Mouse (Mus musculus): ENCODE data around the gene Rasgrp1.

DNA sequence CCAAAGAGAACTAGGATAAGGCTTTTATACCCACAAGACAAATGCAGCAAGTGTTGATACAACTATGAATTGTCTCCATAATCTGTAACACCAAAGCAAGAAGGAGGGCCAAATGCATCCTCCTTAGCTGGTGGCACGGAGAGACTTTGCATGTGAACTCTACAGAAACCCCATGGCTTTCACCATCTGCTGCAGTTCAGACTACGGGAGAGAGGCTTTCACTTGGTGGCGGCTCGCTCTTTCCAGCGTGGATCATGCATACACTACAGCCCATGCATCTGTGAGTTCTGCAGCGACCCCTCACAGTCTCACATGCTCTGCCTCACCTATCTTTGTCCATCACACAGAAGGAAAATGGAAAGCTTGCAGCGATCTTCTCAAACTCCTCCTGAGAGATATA lies 54.5 kb downstream of the Rasgrp1 start:
- TF ChIP-seq CTCF (IDR thresholded peaks at IDR 0.05; ENCODE audit: extremely low read depth, insufficient read depth, low read length) (no peak), POLR2A (IDR thresholded peaks at IDR 0.05; ENCODE audit: extremely low read depth, insufficient read depth, low read length) (no peak)

Data from cortical plate, adult 2 months (tissue).